Mouse (Mus musculus) heart, adult 8-10 months (tissue): ENCODE data around the gene Aurkb. TPM values are rescaled to one million over a fixed set of nuclear protein-coding genes. Genes with fewer than 3 reads are reported as not detected.

Experiments used
- DNase-seq: peaks from one replicate; pipeline ENCODE4 v3.0.0; 2022; ENCODE audit warnings: low spot score
- total RNA-seq, 4 experiments: library from RNA; stranded (reverse); gene quantifications; 2 replicates each; pipeline ENCODE4 v1.2.4; 2022

The Aurkb gene
- total RNA-seq, 4 experiments from 2014 or later = 0.33 to 0.75 TPM; not detected in 2

GRCm38 (mm10) chr11:69096987-69097900, 51.8 kb downstream of the Aurkb start:
- DNase-seq = peak; percentile 100

DNA sequence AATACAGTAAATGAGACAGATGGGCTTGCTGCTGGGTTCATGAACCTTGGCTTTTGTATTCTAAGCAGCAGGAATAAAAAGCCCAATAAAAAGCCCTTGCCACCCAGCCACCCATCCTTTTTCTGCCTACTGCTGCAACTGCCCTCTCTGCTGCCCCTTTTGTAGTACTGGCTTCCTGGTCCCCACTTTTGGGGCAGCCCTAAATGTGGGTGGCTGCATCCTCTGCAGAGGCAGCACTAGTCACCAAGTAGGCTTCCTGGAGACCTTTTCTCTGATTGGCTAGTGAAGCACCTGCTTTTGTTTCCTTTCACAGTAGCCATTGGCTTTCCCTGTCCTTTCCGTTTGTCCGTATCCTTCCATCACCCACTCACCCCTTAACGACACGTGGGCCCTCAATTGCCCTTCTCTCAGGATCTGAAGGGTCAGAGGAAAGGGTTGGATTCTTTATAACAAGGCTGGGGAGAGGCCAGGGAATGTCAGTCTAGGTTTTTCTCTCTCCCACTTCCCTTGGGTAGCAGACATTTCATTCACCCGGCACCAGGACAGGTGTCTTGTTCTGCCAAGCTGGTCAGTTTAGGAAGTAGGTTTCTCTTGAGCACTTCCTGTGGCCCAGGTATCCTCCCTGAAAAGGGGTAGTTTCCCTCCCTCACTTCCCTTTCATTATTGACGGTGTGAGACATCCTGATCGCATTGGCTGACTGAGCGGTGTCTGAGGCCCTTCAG, 52.8 kb downstream of the Aurkb start:
- no peak for DNase-seq

DNA sequence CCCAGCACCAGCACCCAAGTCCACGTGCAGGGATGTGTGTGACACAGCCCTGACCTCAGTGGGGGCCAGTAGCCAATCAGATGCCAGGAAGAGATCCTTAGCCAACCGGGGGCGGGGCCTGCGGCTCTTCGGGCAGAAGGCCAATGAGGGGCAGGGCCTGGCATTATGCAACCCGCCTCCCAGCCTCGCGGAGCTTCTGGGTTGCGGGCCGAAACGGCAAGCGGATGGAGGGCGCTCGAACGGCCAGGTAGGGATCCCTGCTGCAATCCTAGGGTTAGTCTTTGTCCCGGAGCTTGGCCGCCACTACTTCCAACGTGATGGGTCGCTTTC, 53.3 kb downstream of the Aurkb start:
- peak; percentile 99 for DNase-seq

- DNase-seq = peak; percentile 96
These were observed 53.9 kb downstream of the Aurkb start for GRCm38 (mm10) chr11:69099177-69099914.

- DNase-seq = peak; percentile 96
These were observed 54.5 kb downstream of the Aurkb start for GRCm38 (mm10) chr11:69099915-69100345.

GRCm38 (mm10) chr11:69100639-69101360, 55.4 kb downstream of the Aurkb start:
- no peak for DNase-seq

Other genes starting within 250 kb of the Aurkb start
- gene Ndel1, start 173.8 kb upstream of the Aurkb start, total RNA-seq = 10 to 100 TPM; 53.9 to 67.7 (median 65.2) TPM
- under 1 TPM in 3 of 4 experiments, not detected in 1; 0.11 to 0.28 (median 0.17) TPM for gene Rnf222, start 157.1 kb upstream of the Aurkb start, total RNA-seq
- gene Rpl26, start 144.1 kb upstream of the Aurkb start, total RNA-seq = 100 to 1,000 TPM; 676 to 808 (median 721) TPM
- under 1 TPM in 1 of 4 experiments, not detected in 3; 0.44 TPM for gene Odf4, start 118.6 kb upstream of the Aurkb start, total RNA-seq
- 10 to 100 TPM; 26.6 to 30.9 (median 30.1) TPM for gene Arhgef15, start 88.2 kb upstream of the Aurkb start, total RNA-seq
- gene Slc25a35, start 77.5 kb upstream of the Aurkb start, total RNA-seq = 1 to 10 TPM; 3.4 to 8.3 (median 6.3) TPM
- 10 to 100 TPM; 81.3 to 98.3 (median 89.4) TPM for gene Rangrf, start 70.5 kb upstream of the Aurkb start, total RNA-seq
- gene Pfas, start 37.2 kb upstream of the Aurkb start, total RNA-seq = 1 to 10 TPM; 4.5 to 8.2 (median 5.3) TPM
- 10 to 100 TPM; 13.0 to 19.5 (median 14.9) TPM for gene Ctc1, start 29.7 kb upstream of the Aurkb start, total RNA-seq
- 10 to 100 TPM; 16.1 to 18.7 (median 17.1) TPM for gene Borcs6, start 14.1 kb downstream of the Aurkb start, total RNA-seq
- 1 to 10 TPM; 6.3 to 8.4 (median 7.5) TPM for gene Tmem107, start 25.2 kb downstream of the Aurkb start, total RNA-seq
- 10 to 100 TPM; 57.1 to 72.2 (median 68.6) TPM for gene Vamp2, start 42.8 kb downstream of the Aurkb start, total RNA-seq
- 10 to 100 TPM; 33.3 to 81.2 (median 48.5) TPM for gene Per1, start 49.6 kb downstream of the Aurkb start, total RNA-seq
- gene Hes7, start 74.8 kb downstream of the Aurkb start, total RNA-seq = under 1 TPM in 1 of 4 experiments, not detected in 3; 0.12 TPM
- under 1 TPM; 0.16 to 0.60 (median 0.38) TPM for gene 9130213A22Rik, start 76.9 kb downstream of the Aurkb start, total RNA-seq
- gene Aloxe3, start 80.2 kb downstream of the Aurkb start, total RNA-seq = not detected
- gene Alox12b, start 111.3 kb downstream of the Aurkb start, total RNA-seq = not detected
- 1 to 10 TPM in 3 of 4 experiments, under 1 TPM in 1; 0.89 to 1.8 (median 1.2) TPM for gene Alox8, start 152.2 kb downstream of the Aurkb start, total RNA-seq
- 1 to 10 TPM; 1.7 to 2.5 (median 2.1) TPM for gene Gucy2e, start 191.4 kb downstream of the Aurkb start, total RNA-seq